In genomic region chr5:3647708-3648121, GRCm38 (mm10) we compare ENCODE assay signal across 8 mouse cellular contexts. TPM values are rescaled to one million over a fixed set of nuclear protein-coding genes. Genes with fewer than 3 reads are reported as not detected.
A peak's percentile ranks its signal among the peaks of the same experiment; 100 is the strongest.
DNase-seq lines count a peak whose midpoint lies in the region; ATAC-seq and TF ChIP-seq lines count a peak whose summit lies in the region.

No protein-coding gene starts in this region.

- H3K4me1 ChIP-seq in E14TG2a.4 (replicated peaks; ENCODE audit: low read depth, low read length): peaks cover 15% of the 10 kb centered on the region
- H3K4me1 ChIP-seq in heart, embryonic 13.5 days: peaks cover 18% of the 10 kb centered on the region
- no peaks in the 10 kb centered on the region for H3K4me1 ChIP-seq in kidney, postnatal 0 days (replicated peaks; ENCODE audit: insufficient read depth, low read length)
- H3K4me1 ChIP-seq in liver, embryonic 13.5 days (replicated peaks): peaks cover 29% of the 10 kb centered on the region

- H3K27ac ChIP-seq in heart, embryonic 13.5 days (replicated peaks): peak overlapping the region; percentile 94
- H3K27ac ChIP-seq in kidney, postnatal 0 days: peak overlapping the region; percentile 95
- peak overlapping the region; percentile 95 for H3K27ac ChIP-seq in liver, embryonic 13.5 days

- peak; percentile 96 for ATAC-seq in heart, embryonic 13.5 days (ENCODE audit: extremely low read depth, insufficient number of reproducible peaks, low FRiP score, low TSS enrichment)
- ATAC-seq in kidney, postnatal 0 days (replicated peaks; ENCODE audit: low FRiP score, low read depth): peak; percentile 97
- peak; percentile 94 for ATAC-seq in liver, embryonic 13.5 days (ENCODE audit: low read depth)

- WGBS in heart, embryonic 13.5 days: 0% methylated on average over 26 of the region's 46 CpGs
- WGBS in kidney, postnatal 0 days: 0% methylated on average over 22 of the region's 46 CpGs
- WGBS in liver, embryonic 13.5 days (ENCODE audit: insufficient replicate concordance): 2% methylated on average over 7 of the region's 46 CpGs

- peaks cover 30% of the 10 kb centered on the region for H3K36me3 ChIP-seq in E14TG2a.4 (ENCODE audit: insufficient read depth, low read length)
- peaks cover 27% of the 10 kb centered on the region for H3K36me3 ChIP-seq in heart, embryonic 13.5 days
- peaks cover 8% of the 10 kb centered on the region; the same call in 1 of the 2 replicates for H3K36me3 ChIP-seq in kidney, postnatal 0 days (ENCODE audit: insufficient read depth, low read length)
- H3K36me3 ChIP-seq in liver, embryonic 13.5 days: peaks cover 24% of the 10 kb centered on the region

- H3K4me2 ChIP-seq in heart, embryonic 13.5 days: peak overlapping the region; percentile 87
- H3K4me2 ChIP-seq in kidney, postnatal 0 days (ENCODE audit: low read length): peak overlapping the region; percentile 59
- H3K4me2 ChIP-seq in liver, embryonic 13.5 days: peak overlapping the region; percentile 83

- peak overlapping the region; percentile 98 for H3K4me3 ChIP-seq in E14TG2a.4 (replicated peaks; ENCODE audit: low read length)
- peak overlapping the region; percentile 99 for H3K4me3 ChIP-seq in heart, embryonic 13.5 days
- H3K4me3 ChIP-seq in kidney, postnatal 0 days (replicated peaks; ENCODE audit: low read depth, low read length): peak overlapping the region; percentile 92
- H3K4me3 ChIP-seq in liver, embryonic 13.5 days (replicated peaks): peak overlapping the region; percentile 99

- no peaks in the 10 kb centered on the region for H3K27me3 ChIP-seq in E14TG2a.4 (ENCODE audit: insufficient read depth, low read length)
- H3K27me3 ChIP-seq in heart, embryonic 13.5 days (replicated peaks): no peaks in the 10 kb centered on the region
- no peaks in the 10 kb centered on the region for H3K27me3 ChIP-seq in kidney, postnatal 0 days (ENCODE audit: insufficient read depth, low read length)
- H3K27me3 ChIP-seq in liver, embryonic 13.5 days: no peaks in the 10 kb centered on the region

- peaks cover 1% of the 10 kb centered on the region; the same call in 1 of the 2 replicates for H3K9me3 ChIP-seq in E14TG2a.4 (ENCODE audit: low read length)
- H3K9me3 ChIP-seq in heart, embryonic 13.5 days: no peaks in the 10 kb centered on the region
- H3K9me3 ChIP-seq in kidney, postnatal 0 days (replicated peaks; ENCODE audit: low read length): no peaks in the 10 kb centered on the region
- no peaks in the 10 kb centered on the region for H3K9me3 ChIP-seq in liver, embryonic 13.5 days (replicated peaks)

- TF ChIP-seq CTCF in E14TG2a.4 (conservative IDR thresholded peaks at IDR 0.05; ENCODE audit: low read length): no peak
- TF ChIP-seq CTCF in kidney, postnatal 0 days (IDR thresholded peaks at IDR 0.05; ENCODE audit: low read depth): 0 out of 2 replicates have a peak, but pooled peaks have one; percentile 32

- peak overlapping the region; percentile 97 for H3K9ac ChIP-seq in heart, embryonic 13.5 days
- H3K9ac ChIP-seq in kidney, postnatal 0 days (ENCODE audit: low read depth, low read length): peak overlapping the region; percentile 92
- peak overlapping the region; percentile 94 for H3K9ac ChIP-seq in liver, embryonic 13.5 days

- DNase-seq in c-Kit-negative CD71-positive TER-119-positive erythroid progenitor cells, embryonic 14.5 days (ENCODE audit: low read depth, low spot score): peak; percentile 79
- peak; percentile 36 for DNase-seq in fibroblast of lung, adult 2 months (ENCODE audit: low read depth)
- DNase-seq in kidney, postnatal 0 days (ENCODE audit: low spot score): peak; percentile 92
- DNase-seq in liver, embryonic 13.5 days: peak; percentile 89
- DNase-seq in neural tube, embryonic 10.5 days (ENCODE audit: extremely low spot score, low spot score): peak; percentile 91
- peak; percentile 58 for DNase-seq in telencephalon, adult 2 months (ENCODE audit: low read depth, low spot score)

RNA-seq across cellular contexts. Expression of gene Tmbim7, which starts 3.3 kb away (rescaled TPM):
- polyA plus RNA-seq in heart, embryonic 13.5 days (2015; fragmentation: Nextera tagmentation; extraction: Ambion mirVana): not detected in 2 replicates
- polyA plus RNA-seq in kidney, postnatal 0 days (2015; fragmentation: Nextera tagmentation; extraction: Ambion mirVana): not detected in 2 replicates
- not detected in 2 replicates for polyA plus RNA-seq in liver, embryonic 13.5 days (2015; fragmentation: Nextera tagmentation; extraction: Ambion mirVana)

RNA-seq across cellular contexts. Expression of gene Gatad1, which starts 9.3 kb away (rescaled TPM):
- 55.7 and 60.8 TPM in 2 replicates for polyA plus RNA-seq in heart, embryonic 13.5 days (2015; fragmentation: Nextera tagmentation; extraction: Ambion mirVana)
- polyA plus RNA-seq in kidney, postnatal 0 days (2015; fragmentation: Nextera tagmentation; extraction: Ambion mirVana): 85.8 and 88.5 TPM in 2 replicates
- polyA plus RNA-seq in liver, embryonic 13.5 days (2015; fragmentation: Nextera tagmentation; extraction: Ambion mirVana): 32.2 and 32.9 TPM in 2 replicates

RNA-seq across cellular contexts. Expression of gene Rbm48, which starts 51.3 kb away (rescaled TPM):
- 8.3 and 8.8 TPM in 2 replicates for polyA plus RNA-seq in heart, embryonic 13.5 days (2015; fragmentation: Nextera tagmentation; extraction: Ambion mirVana)
- 10.2 and 12.1 TPM in 2 replicates for polyA plus RNA-seq in kidney, postnatal 0 days (2015; fragmentation: Nextera tagmentation; extraction: Ambion mirVana)
- polyA plus RNA-seq in liver, embryonic 13.5 days (2015; fragmentation: Nextera tagmentation; extraction: Ambion mirVana): 6.8 and 7.3 TPM in 2 replicates

RNA-seq across cellular contexts. Expression of gene Pex1, which starts 51.8 kb away (rescaled TPM):
- polyA plus RNA-seq in heart, embryonic 13.5 days (2015; fragmentation: Nextera tagmentation; extraction: Ambion mirVana): 9.7 and 13.0 TPM in 2 replicates
- polyA plus RNA-seq in kidney, postnatal 0 days (2015; fragmentation: Nextera tagmentation; extraction: Ambion mirVana): 16.4 and 16.6 TPM in 2 replicates
- polyA plus RNA-seq in liver, embryonic 13.5 days (2015; fragmentation: Nextera tagmentation; extraction: Ambion mirVana): 4.9 and 7.3 TPM in 2 replicates

Comparison
In these comparisons a context has a peak if more than half of its experiments do, and no peak if none do; other contexts are left out.
1. Peak in every context shown above with its lines: DNase-seq, ATAC-seq, H3K4me3 ChIP-seq and H3K27ac ChIP-seq.
2. DNase-seq: peak in every context shown above with its lines; median percentile 92 in kidney, postnatal 0 days; 91 in neural tube, embryonic 10.5 days; 89 in liver, embryonic 13.5 days; 79 in c-Kit-negative CD71-positive TER-119-positive erythroid progenitor cells, embryonic 14.5 days; 58 in telencephalon, adult 2 months; 36 in fibroblast of lung, adult 2 months.